Mouse (Mus musculus) midbrain, embryonic 10.5 days (tissue): ENCODE data around the gene Rsph1. TPM values are rescaled to one million over a fixed set of nuclear protein-coding genes. Genes with fewer than 3 reads are reported as not detected.
"Not testable (repeated sequence)": the region's sequence is repeated elsewhere in the genome, so short reads cannot be mapped to it uniquely, and the experiment has no call there.

Source experiments
- DNase-seq: peaks from one replicate; pipeline ENCODE4 v3.0.0-alpha.2; 2017; ENCODE audit warnings: low spot score
- H3K27ac ChIP-seq: fragments of 300-500 bp; sonication (generic); replicated peaks from 2 replicates; pipeline ENCODE4 v1.5.1; 2016; ENCODE audit warnings: mild to moderate bottlenecking
- H3K27me3 ChIP-seq: fragments of 300-500 bp; sonication (generic); 2 replicates; pipeline ENCODE4 v1.6.1; 2016; ENCODE audit warnings: low read depth, mild to moderate bottlenecking; ENCODE audit not compliant: poor library complexity, severe bottlenecking
- H3K36me3 ChIP-seq: fragments of 300-500 bp; sonication (generic); 2 replicates; pipeline ENCODE4 v1.6.1; 2016; ENCODE audit warnings: mild to moderate bottlenecking, moderate library complexity
- H3K4me1 ChIP-seq: fragments of 300-500 bp; sonication (generic); 2 replicates; pipeline ENCODE4 v1.6.1; 2016
- H3K4me3 ChIP-seq: fragments of 300-500 bp; sonication (generic); 2 replicates; pipeline ENCODE4 v1.5.1; 2016; ENCODE audit warnings: mild to moderate bottlenecking, moderate library complexity
- H3K9me3 ChIP-seq: fragments of 300-500 bp; sonication (generic); replicated peaks from 2 replicates; pipeline ENCODE4 v1.6.1; 2016; ENCODE audit warnings: mild to moderate bottlenecking
- WGBS: fragments of 180-500 bp; shearing (Covaris S2); methylation state at CpG from one replicate; pipeline ENCODE4 v1.1.7; 2016; 5-methylcytosine and 5-hydroxymethylcytosine counted together
- polyA plus RNA-seq: library from polyadenylated mRNA; unstranded; fragments of >200 nt; fragmentation: Nextera tagmentation; extraction: Ambion mirVana; gene quantifications from 2 replicates; pipeline ENCODE4 v1.2.1, GENCODE M21; 2016

The Rsph1 gene
- polyA plus RNA-seq, 1 experiment from 2014 or later: 2.5 TPM

- 0 out of 2 replicates have a peak overlapping the region, but pooled peaks have one; percentile 2 for H3K4me3 ChIP-seq
- no peak overlapping the region for H3K27ac ChIP-seq
- no peaks in the 10 kb centered on the region for H3K9me3 ChIP-seq
- H3K27me3 ChIP-seq: 0 out of 2 replicates have a peak, but pooled peaks cover 5% of the 10 kb centered on the region
- DNase-seq: no peak
- WGBS: 46% methylated on average over 19 of the region's 19 CpGs
- peaks cover 21% of the 10 kb centered on the region for H3K4me1 ChIP-seq
- no peaks in the 10 kb centered on the region for H3K36me3 ChIP-seq
These were observed 4.9 kb upstream of the Rsph1 start for GRCm38 (mm10) chr17:31281830-31282686.

DNA sequence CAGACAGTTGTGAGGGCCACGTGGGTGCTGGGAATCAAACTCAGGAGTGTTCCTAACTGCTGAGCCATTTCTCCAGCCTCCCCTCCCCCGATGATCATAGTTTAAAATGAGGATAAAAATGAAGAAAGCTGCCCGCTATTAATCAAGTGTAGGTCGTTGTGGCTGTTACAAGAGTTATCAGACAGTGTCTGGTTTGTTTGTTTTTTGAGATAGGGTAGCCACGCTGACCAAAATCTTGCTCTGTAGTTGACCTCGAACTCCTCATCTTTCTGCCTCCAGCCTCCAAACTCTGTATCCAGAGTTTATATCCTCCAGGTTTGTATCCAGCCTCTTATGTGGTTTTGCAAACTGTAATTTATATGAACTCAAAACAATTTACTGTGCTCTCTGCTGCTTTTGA, 3.1 kb upstream of the Rsph1 start:
- WGBS: 76% methylated on average over 6 of the region's 6 CpGs

DNA sequence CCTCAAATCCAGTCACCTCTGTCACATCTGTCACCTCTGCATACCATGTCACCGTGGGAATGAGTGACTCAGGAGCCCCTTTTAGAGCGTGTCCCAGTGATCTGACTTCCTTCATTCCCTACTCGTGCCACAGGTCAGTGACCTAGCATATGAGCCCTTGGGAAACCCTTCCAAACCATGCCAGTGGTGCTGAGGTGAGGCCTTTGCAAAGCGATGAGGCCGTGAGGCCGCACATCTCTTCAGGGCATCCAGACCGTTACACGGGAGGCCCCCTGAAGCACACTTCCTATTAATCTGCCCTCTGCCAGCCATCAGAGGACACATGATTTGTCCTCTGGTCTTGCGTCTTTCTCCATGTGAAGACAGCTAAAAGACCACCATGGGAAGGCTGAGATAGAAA, 2.4 kb upstream of the Rsph1 start:
- Histone ChIP-seq H3K27ac (no peak overlapping the region), H3K4me1 (peaks cover 30% of the 10 kb centered on the region), H3K27me3 (peaks cover 19% of the 10 kb centered on the region), H3K9me3 (no peaks in the 10 kb centered on the region), H3K36me3 (no peaks in the 10 kb centered on the region), H3K4me3 (no peak overlapping the region)
- WGBS: 83% methylated on average over 9 of the region's 9 CpGs
- DNase-seq: no peak

More for the DNA sequence above, 3.1 kb upstream of the Rsph1 start:
- no peak for DNase-seq
- Histone ChIP-seq H3K4me1 (peaks cover 30% of the 10 kb centered on the region), H3K9me3 (no peaks in the 10 kb centered on the region), H3K4me3 (no peak overlapping the region), H3K27me3 (peaks cover 17% of the 10 kb centered on the region), H3K36me3 (no peaks in the 10 kb centered on the region), H3K27ac (no peak overlapping the region)

DNA sequence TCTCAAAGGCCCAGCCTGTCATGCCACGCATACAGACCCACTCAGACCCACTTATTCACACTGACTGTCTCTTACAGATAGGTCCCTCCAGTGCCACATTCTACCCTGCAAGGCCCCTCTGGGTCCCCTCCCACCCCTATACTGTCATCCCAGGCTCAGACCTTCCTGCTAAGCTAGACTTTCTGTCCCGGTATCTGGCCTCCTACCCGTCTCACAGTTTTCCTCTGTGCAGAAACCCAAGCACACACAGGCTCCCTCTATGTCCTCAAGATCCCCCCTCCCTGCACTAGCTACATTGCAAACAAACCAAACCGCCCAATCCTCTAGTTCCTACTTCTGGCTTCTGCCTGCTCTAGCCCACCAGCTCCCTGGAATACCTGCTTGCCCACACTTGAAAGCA, 748 bp upstream of the Rsph1 start:
- WGBS: 73% methylated on average over 4 of the region's 4 CpGs

GRCm38 (mm10) chr17:31276207-31276921, 819 bp downstream of the Rsph1 start:
- Histone ChIP-seq H3K4me1 (peaks cover 19% of the 10 kb centered on the region), H3K9me3 (no peaks in the 10 kb centered on the region), H3K36me3 (no peaks in the 10 kb centered on the region), H3K27ac (no peak overlapping the region), H3K4me3 (peak overlapping the region; percentile 62), H3K27me3 (peaks cover 19% of the 10 kb centered on the region)
- no peak for DNase-seq
- 23% methylated on average over 9 of the region's 9 CpGs for WGBS

More for the DNA sequence above, 748 bp upstream of the Rsph1 start:
- Histone ChIP-seq H3K36me3 (no peaks in the 10 kb centered on the region), H3K27me3 (peaks cover 19% of the 10 kb centered on the region), H3K4me3 (no peak overlapping the region), H3K9me3 (no peaks in the 10 kb centered on the region), H3K4me1 (peaks cover 30% of the 10 kb centered on the region), H3K27ac (no peak overlapping the region)
- DNase-seq: no peak

- 80% methylated on average over 6 of the region's 6 CpGs for WGBS
- DNase-seq: no peak
- Histone ChIP-seq H3K9me3 (no peaks in the 10 kb centered on the region), H3K4me1 (peaks cover 30% of the 10 kb centered on the region), H3K4me3 (no peak overlapping the region), H3K36me3 (no peaks in the 10 kb centered on the region), H3K27me3 (peaks cover 19% of the 10 kb centered on the region), H3K27ac (no peak overlapping the region)
These were observed 2.0 kb downstream of the Rsph1 start for GRCm38 (mm10) chr17:31275181-31275580.

DNA sequence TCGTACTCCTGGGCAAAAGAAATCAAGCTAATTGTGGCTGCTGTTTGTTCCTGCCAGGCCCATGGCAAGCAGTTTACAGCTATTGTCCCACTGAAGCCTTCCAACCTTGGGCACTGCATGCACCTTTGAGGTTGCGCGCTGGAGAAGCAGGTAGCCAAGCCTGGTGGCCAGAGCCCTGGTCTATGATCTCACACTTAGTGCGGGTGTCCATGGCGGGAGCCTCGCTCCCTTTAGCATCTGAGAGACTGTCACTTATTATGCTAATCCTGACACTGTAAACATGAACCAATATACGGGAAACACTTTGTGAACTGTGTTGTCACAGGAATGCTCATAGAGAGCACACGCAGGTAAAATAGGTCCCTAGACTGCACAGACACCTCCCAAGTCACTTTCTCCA, 3.6 kb downstream of the Rsph1 start:
- peaks cover 30% of the 10 kb centered on the region for H3K4me1 ChIP-seq
- H3K27ac ChIP-seq: no peak overlapping the region
- WGBS: 90% methylated on average over 8 of the region's 8 CpGs
- H3K27me3 ChIP-seq: peaks cover 19% of the 10 kb centered on the region
- no peak for DNase-seq
- H3K36me3 ChIP-seq: no peaks in the 10 kb centered on the region
- no peak overlapping the region for H3K4me3 ChIP-seq
- H3K9me3 ChIP-seq: no peaks in the 10 kb centered on the region

- H3K36me3 ChIP-seq: no peaks in the 10 kb centered on the region
- no peak for DNase-seq
- peaks cover 15% of the 10 kb centered on the region for H3K27me3 ChIP-seq
- no peaks in the 10 kb centered on the region for H3K9me3 ChIP-seq
- no peak overlapping the region for H3K4me3 ChIP-seq
- H3K4me1 ChIP-seq: peaks cover 25% of the 10 kb centered on the region
- H3K27ac ChIP-seq: no peak overlapping the region
- 86% methylated on average over 9 of the region's 9 CpGs for WGBS
These were observed 4.6 kb downstream of the Rsph1 start for GRCm38 (mm10) chr17:31272416-31273165.

GRCm38 (mm10) chr17:31271136-31271851, 5.9 kb downstream of the Rsph1 start:
- no peak for DNase-seq
- Histone ChIP-seq H3K4me3 (no peak overlapping the region), H3K27ac (no peak overlapping the region), H3K9me3 (no peaks in the 10 kb centered on the region), H3K27me3 (peaks cover 10% of the 10 kb centered on the region), H3K36me3 (no peaks in the 10 kb centered on the region), H3K4me1 (peaks cover 13% of the 10 kb centered on the region)
- 61% methylated on average over 7 of the region's 7 CpGs for WGBS

DNA sequence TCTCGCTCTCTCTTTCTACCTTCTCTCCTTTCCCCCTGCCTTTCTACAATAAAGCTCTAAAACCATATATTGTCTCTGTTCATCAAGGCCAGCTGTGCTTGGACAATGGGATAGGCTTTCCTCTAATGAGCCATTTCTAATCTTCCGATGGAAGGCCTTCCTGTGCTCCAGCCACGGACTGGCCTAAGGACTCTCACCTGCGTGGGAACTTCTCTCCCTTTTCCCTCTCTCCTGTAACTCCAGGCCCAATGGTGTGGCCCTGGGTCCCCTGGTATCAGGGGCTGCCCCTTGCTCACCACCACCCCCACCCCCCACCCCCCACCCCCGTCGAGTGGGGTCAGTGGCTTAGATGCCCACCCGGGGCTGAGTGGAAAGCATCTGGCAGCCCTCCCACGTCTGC, 6.4 kb downstream of the Rsph1 start:
- not testable (repeated sequence) for H3K9me3 ChIP-seq, H3K36me3 ChIP-seq, H3K4me3 ChIP-seq, H3K27me3 ChIP-seq, H3K27ac ChIP-seq, DNase-seq
- peaks cover 12% of the 10 kb centered on the region; the same call in 1 of the 2 replicates for H3K4me1 ChIP-seq
- WGBS: 82% methylated on average over 8 of the region's 8 CpGs

DNA sequence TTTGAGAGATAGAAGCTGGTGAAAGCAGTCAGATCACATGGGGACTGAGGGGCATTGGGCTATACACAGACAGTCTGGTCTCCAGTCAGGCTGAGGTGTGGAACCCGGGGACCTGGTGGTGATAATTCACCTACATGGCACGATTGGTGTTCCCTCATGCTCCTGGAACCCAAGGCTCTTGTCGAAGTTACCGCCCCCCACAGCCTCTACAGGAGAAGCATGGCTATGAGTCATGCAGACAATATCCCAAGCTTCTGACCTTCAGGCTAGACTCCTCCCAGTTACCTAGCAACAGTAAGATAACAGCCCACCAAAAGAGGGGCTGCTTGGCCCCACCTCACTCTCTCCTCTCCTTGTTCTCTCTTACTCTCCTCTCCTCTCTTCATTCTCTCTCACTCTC, 6.9 kb downstream of the Rsph1 start:
- H3K4me3 ChIP-seq: no peak overlapping the region
- no peaks in the 10 kb centered on the region for H3K36me3 ChIP-seq
- no peak for DNase-seq
- 84% methylated on average over 4 of the region's 4 CpGs for WGBS
- H3K27ac ChIP-seq: no peak overlapping the region
- H3K4me1 ChIP-seq: peaks cover 13% of the 10 kb centered on the region
- H3K27me3 ChIP-seq: peaks cover 1% of the 10 kb centered on the region; the same call in 1 of the 2 replicates
- no peaks in the 10 kb centered on the region for H3K9me3 ChIP-seq

DNA sequence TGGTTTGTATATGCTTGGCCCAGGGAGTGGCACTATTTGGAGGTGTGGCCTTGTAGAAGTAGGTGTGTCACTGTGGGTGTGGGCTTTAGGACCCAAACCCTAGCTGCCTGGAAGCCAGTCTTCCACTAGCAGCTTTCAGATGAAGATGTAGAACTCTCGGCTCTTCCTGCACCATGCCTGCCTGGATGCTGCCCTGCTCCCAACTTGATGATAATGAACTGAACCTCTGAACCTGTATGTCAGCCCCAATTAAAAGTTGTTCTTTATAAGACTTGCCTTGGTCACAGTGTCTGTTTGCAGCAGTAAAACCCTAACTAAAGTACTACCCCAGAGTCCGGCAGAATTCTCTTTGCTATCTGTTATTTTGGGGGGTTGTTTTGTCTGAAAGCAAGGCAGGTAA, 7.4 kb downstream of the Rsph1 start:
- no peak overlapping the region for H3K27ac ChIP-seq
- H3K4me1 ChIP-seq: peaks cover 18% of the 10 kb centered on the region
- no peaks in the 10 kb centered on the region; the same call in 1 of the 2 replicates for H3K27me3 ChIP-seq
- DNase-seq: no peak
- H3K9me3 ChIP-seq: no peaks in the 10 kb centered on the region
- no peak overlapping the region for H3K4me3 ChIP-seq
- H3K36me3 ChIP-seq: no peaks in the 10 kb centered on the region
- 88% methylated on average over 2 of the region's 2 CpGs for WGBS
